In the genomic region with DNA sequence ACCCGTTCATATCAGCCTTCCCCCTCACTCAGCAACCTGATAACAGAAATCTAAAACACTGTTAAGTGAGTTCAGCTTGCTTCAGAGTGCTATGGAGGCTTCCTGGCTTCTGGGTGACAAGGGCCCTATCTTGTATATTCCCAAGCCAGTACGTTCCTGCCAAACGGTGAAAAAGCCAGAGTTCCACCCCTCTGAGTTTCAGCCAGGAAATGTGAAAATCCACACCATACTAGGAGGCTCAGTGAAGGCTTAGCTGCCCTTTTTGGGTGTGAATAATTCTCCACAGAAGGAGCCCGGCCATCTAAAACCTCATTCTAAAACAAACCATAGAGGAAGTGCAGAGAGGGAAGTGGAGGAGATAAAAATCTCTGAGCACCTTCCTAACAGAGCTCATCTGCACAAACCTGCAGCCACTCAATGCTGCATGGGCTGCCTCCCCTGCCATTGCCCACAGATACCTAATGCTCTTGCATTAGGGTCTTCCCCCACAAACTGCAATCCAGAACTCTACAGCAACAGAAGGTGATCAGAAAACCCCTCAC, we compare ENCODE assay signal across 17 mouse cellular contexts. TPM values are rescaled to one million over a fixed set of nuclear protein-coding genes. Genes with fewer than 3 reads are reported as not detected.
DNase-seq lines count a peak whose midpoint lies in the region; ATAC-seq and TF ChIP-seq lines count a peak whose summit lies in the region.
"Had no signal": no experiment of that assay in that cellular context is flagged by ENCODE, and none has a peak within 500 bp of the region (broad histone marks: within the 10 kb centered on the region; RNA-seq: fewer than 3 reads in every experiment).

No protein-coding gene starts in this region.

- H3K4me2 ChIP-seq in midbrain, embryonic 11.5 days = no peak overlapping the region
- no peak overlapping the region for H3K4me2 ChIP-seq in midbrain, embryonic 14.5 days (ENCODE audit: low read length)
- no peak overlapping the region for H3K4me2 ChIP-seq in hindbrain, embryonic 13.5 days
- H3K4me2 ChIP-seq: embryonic facial prominence, embryonic 13.5 days; forebrain, embryonic 12.5 days; intestine, embryonic 15.5 days; midbrain, embryonic 12.5 days had no signal

- peak; percentile 31 for DNase-seq in midbrain, embryonic 11.5 days (ENCODE audit: low spot score, missing footprints)
- DNase-seq in midbrain, embryonic 14.5 days = no peak
- DNase-seq in adrenal gland, postnatal 36 days = no peak
- DNase-seq: adrenal gland, postnatal 25 days; cerebellum, adult 11 months; layer of hippocampus, adult 9-11 months; right cerebral cortex, postnatal 25 days had no signal

- no peaks in the 10 kb centered on the region for H3K4me1 ChIP-seq in midbrain, embryonic 11.5 days (ENCODE audit: control insufficient read depth, insufficient read depth, low read length)
- H3K4me1 ChIP-seq in midbrain, embryonic 14.5 days (ENCODE audit: control insufficient read depth, insufficient read depth, low read length) = no peaks in the 10 kb centered on the region
- H3K4me1 ChIP-seq in bone marrow, adult 2 months (ENCODE audit: control insufficient read depth, insufficient read depth, low read length) = no peaks in the 10 kb centered on the region; the same call in none of the 2 replicates
- no peaks in the 10 kb centered on the region for H3K4me1 ChIP-seq in hindbrain, embryonic 13.5 days (replicated peaks)
- H3K4me1 ChIP-seq: embryonic facial prominence, embryonic 13.5 days; forebrain, embryonic 12.5 days; intestine, embryonic 15.5 days; midbrain, embryonic 12.5 days had no signal

- TF ChIP-seq POLR2A in bone marrow, adult 2 months (IDR thresholded peaks at IDR 0.05; ENCODE audit: borderline replicate concordance, control insufficient read depth, low read depth, low read length) = no peak

- H3K27ac ChIP-seq in midbrain, embryonic 11.5 days (ENCODE audit: low read depth, low read length) = no peak overlapping the region
- no peak overlapping the region for H3K27ac ChIP-seq in midbrain, embryonic 14.5 days (replicated peaks; ENCODE audit: low read depth, low read length)
- H3K27ac ChIP-seq in bone marrow, adult 2 months (ENCODE audit: control insufficient read depth, insufficient read depth, low read depth, low read length, poor library complexity) = peak overlapping the region; percentile 36; the same call in 1 of the 2 replicates
- no peak overlapping the region for H3K27ac ChIP-seq in hindbrain, embryonic 13.5 days
- H3K27ac ChIP-seq: embryonic facial prominence, embryonic 13.5 days; forebrain, embryonic 12.5 days; intestine, embryonic 15.5 days; kidney, postnatal 0 days; midbrain, embryonic 12.5 days had no signal

- no peaks in the 10 kb centered on the region for H3K27me3 ChIP-seq in midbrain, embryonic 11.5 days (ENCODE audit: control insufficient read depth, insufficient read depth, low read length)
- H3K27me3 ChIP-seq in midbrain, embryonic 14.5 days (ENCODE audit: control insufficient read depth, insufficient read depth, low read length) = no peaks in the 10 kb centered on the region
- no peaks in the 10 kb centered on the region for H3K27me3 ChIP-seq in hindbrain, embryonic 13.5 days
- H3K27me3 ChIP-seq: embryonic facial prominence, embryonic 13.5 days; forebrain, embryonic 12.5 days; intestine, embryonic 15.5 days had no signal

- no peak overlapping the region for H3K4me3 ChIP-seq in midbrain, embryonic 11.5 days (ENCODE audit: low read depth, low read length)
- H3K4me3 ChIP-seq in midbrain, embryonic 14.5 days (replicated peaks; ENCODE audit: low read depth, low read length) = no peak overlapping the region
- no peak overlapping the region for H3K4me3 ChIP-seq in bone marrow, adult 2 months (replicated peaks; ENCODE audit: control insufficient read depth, low read depth, low read length)
- H3K4me3 ChIP-seq in hindbrain, embryonic 13.5 days = no peak overlapping the region
- H3K4me3 ChIP-seq: embryonic facial prominence, embryonic 13.5 days; forebrain, embryonic 12.5 days; intestine, embryonic 15.5 days; midbrain, embryonic 12.5 days had no signal

- H3K9me3 ChIP-seq in midbrain, embryonic 11.5 days (ENCODE audit: control insufficient read depth, low read length) = no peaks in the 10 kb centered on the region
- no peaks in the 10 kb centered on the region for H3K9me3 ChIP-seq in midbrain, embryonic 14.5 days (ENCODE audit: control insufficient read depth, low read length)
- no peaks in the 10 kb centered on the region for H3K9me3 ChIP-seq in hindbrain, embryonic 13.5 days
- H3K9me3 ChIP-seq: embryonic facial prominence, embryonic 13.5 days; forebrain, embryonic 12.5 days; intestine, embryonic 15.5 days; midbrain, embryonic 12.5 days had no signal

- no peaks in the 10 kb centered on the region for H3K36me3 ChIP-seq in midbrain, embryonic 11.5 days (ENCODE audit: control insufficient read depth, insufficient read depth, low read length)
- H3K36me3 ChIP-seq in midbrain, embryonic 14.5 days (ENCODE audit: control insufficient read depth, insufficient read depth, low read length) = no peaks in the 10 kb centered on the region
- H3K36me3 ChIP-seq in hindbrain, embryonic 13.5 days = no peaks in the 10 kb centered on the region
- H3K36me3 ChIP-seq: forebrain, embryonic 12.5 days; intestine, embryonic 15.5 days; midbrain, embryonic 12.5 days had no signal

- ATAC-seq in midbrain, embryonic 11.5 days (ENCODE audit: low FRiP score) = no peak
- ATAC-seq in midbrain, embryonic 14.5 days (ENCODE audit: low FRiP score, low TSS enrichment) = no peak
- ATAC-seq in CD4-positive, CD25-positive, alpha-beta regulatory T cell, adult 4 months = peak; percentile 46
- ATAC-seq in neutrophil, adult 5-6 weeks (ENCODE audit: extremely low read depth, insufficient number of reproducible peaks, low FRiP score, poor library complexity, severe bottlenecking) = 0 out of 2 replicates have a peak, but pooled peaks have one; percentile 11
- ATAC-seq in hindbrain, embryonic 13.5 days (ENCODE audit: low FRiP score) = no peak
- ATAC-seq: intestine, embryonic 15.5 days; lung, postnatal 0 days had no signal

- H3K9ac ChIP-seq in midbrain, embryonic 11.5 days (ENCODE audit: low read length) = no peak overlapping the region
- H3K9ac ChIP-seq in midbrain, embryonic 14.5 days (replicated peaks; ENCODE audit: low read length) = no peak overlapping the region
- no peak overlapping the region for H3K9ac ChIP-seq in hindbrain, embryonic 13.5 days
- H3K9ac ChIP-seq: embryonic facial prominence, embryonic 13.5 days; forebrain, embryonic 12.5 days; intestine, embryonic 15.5 days; midbrain, embryonic 12.5 days had no signal

- TF ChIP-seq CTCF in bone marrow, adult 2 months (IDR thresholded peaks at IDR 0.05; ENCODE audit: control insufficient read depth, insufficient read depth, low read length) = no peak

- 83% methylated on average over 4 of the region's 4 CpGs for WGBS in midbrain, embryonic 11.5 days
- WGBS in midbrain, embryonic 14.5 days = 79% methylated on average over 4 of the region's 4 CpGs
- 15% methylated on average over 4 of the region's 4 CpGs for WGBS in bone marrow, adult 2 months
- WGBS in hindbrain, embryonic 13.5 days = 83% methylated on average over 4 of the region's 4 CpGs

RNA-seq across cellular contexts. Expression of a gene that starts 49.5 kb away (rescaled TPM):
- 3.0 and 3.4 TPM in 2 replicates for polyA plus RNA-seq in midbrain, embryonic 11.5 days (2014; fragmentation: Nextera tagmentation; extraction: Ambion mirVana)
- 2.3 and 3.1 TPM in 2 replicates for polyA plus RNA-seq in midbrain, embryonic 14.5 days (2014; fragmentation: Nextera tagmentation; extraction: Ambion mirVana)
- 10 to 100 TPM; 77.5 to 92.7 TPM for polyA plus RNA-seq in CD4-positive, CD25-positive, alpha-beta regulatory T cell, adult 4 months (2017; shearing (Covaris generic))
- 16.4 and 39.6 TPM in 2 replicates for polyA plus RNA-seq in bone marrow, adult 2 months (2011; ENCODE audit: insufficient read depth, insufficient read length, low replicate concordance, missing spikeins)
- total RNA-seq in neutrophil, adult 5-6 weeks (2017) = 533 and 558 TPM in 2 replicates
- 10 to 100 TPM; 59.9 to 62.0 TPM for total RNA-seq in adrenal gland, postnatal 36 days (2021)
- 2.7 and 3.0 TPM in 2 replicates for polyA plus RNA-seq in hindbrain, embryonic 13.5 days (2015; fragmentation: Nextera tagmentation; extraction: Ambion mirVana)

Comparison
In these comparisons a context has a peak if more than half of its experiments do, and no peak if none do; other contexts are left out.
1. ATAC-seq: peak in CD4-positive, CD25-positive, alpha-beta regulatory T cell, adult 4 months (single experiment) and neutrophil, adult 5-6 weeks (single experiment); none in midbrain, embryonic 11.5 days (single experiment), midbrain, embryonic 14.5 days (single experiment) and hindbrain, embryonic 13.5 days (single experiment).